Mouse (Mus musculus) layer of hippocampus, postnatal 14 days (tissue): ENCODE measurements around the gene Olfr869. TPM values are rescaled to one million over a fixed set of nuclear protein-coding genes. Genes with fewer than 3 reads are reported as not detected.

Source experiments
- DNase-seq, 2 experiments: peaks; one replicate each; pipeline ENCODE4 v3.0.0; 2021 to 2022; ENCODE audit warnings: low spot score in 2 of 2, mixed read lengths in 1 of 2
- long read RNA-seq, 2 experiments: library from polyadenylated mRNA; stranded (forward); transcript quantifications; one replicate each; pipeline ENCODE4 v2.0.0; 2021
- total RNA-seq, 2 experiments: library from RNA; stranded (reverse); gene quantifications; 2 replicates each; pipeline ENCODE4 v1.2.3; 2021

Gene Olfr869
- total RNA-seq, result not detected
- long read RNA-seq, experiment 1, result 0 reads
- long read RNA-seq, experiment 2, result 0 reads

GRCm38 (mm10) chr9:20128709-20129108 is at the start of gene Olfr869:
Olfr869 (plus strand) TSS chr9:20129009.
- DNase-seq, result no peak

GRCm38 (mm10) chr9:20098326-20098725 is 30.5 kb upstream of the Olfr869 start, which contains the start of gene Olfr868:
Olfr868 (plus strand) TSS chr9:20098626.
- no peak for DNase-seq

GRCm38 (mm10) chr9:20149706-20150105 is 20.9 kb downstream of the Olfr869 start:
- DNase-seq, result no peak

- DNase-seq, result no peak
These were observed 45.1 kb downstream of the Olfr869 start, which contains the start of gene Olfr870 for GRCm38 (mm10) chr9:20173957-20174356. Olfr870 (minus strand) TSS chr9:20174057.

- DNase-seq, result no peak
These were observed 50.7 kb downstream of the Olfr869 start for GRCm38 (mm10) chr9:20179463-20179862.

Other genes with a start within 250 kb of the Olfr869 start
- gene Olfr862, start 241.0 kb upstream of the Olfr869 start, total RNA-seq, result not detected
- gene Olfr77, start 212.1 kb upstream of the Olfr869 start, total RNA-seq, result not detected
- not detected for gene Olfr866, start 101.0 kb upstream of the Olfr869 start, total RNA-seq
- not detected for gene Olfr867, start 71.4 kb upstream of the Olfr869 start, total RNA-seq
- not detected for gene Olfr868, start 30.4 kb upstream of the Olfr869 start, total RNA-seq
- gene Olfr870, start 45.0 kb downstream of the Olfr869 start, total RNA-seq, result not detected
- not detected for gene Olfr871, start 83.2 kb downstream of the Olfr869 start, total RNA-seq
- gene Olfr872, start 108.1 kb downstream of the Olfr869 start, total RNA-seq, result not detected
- not detected for gene Olfr39, start 153.3 kb downstream of the Olfr869 start, total RNA-seq
- not detected for gene Olfr873, start 169.5 kb downstream of the Olfr869 start, total RNA-seq
- not detected for gene Olfr18, start 207.1 kb downstream of the Olfr869 start, total RNA-seq